Mouse (Mus musculus) gastrocnemius, postnatal 36 days (tissue): Measurements from ENCODE around the gene Zcchc7. TPM values are rescaled to one million over a fixed set of nuclear protein-coding genes. Genes with fewer than 3 reads are reported as not detected.

Experiments used
- DNase-seq, 2 experiments: peaks; one replicate each; pipeline ENCODE4 v3.0.0; 2022
- intact Hi-C: fragments of 180-260 bp; cut with DNase I; formaldehyde crosslinking; loops from one replicate; pipeline ENCODE4 v1.15.1; 2025
- total RNA-seq, 2 experiments: library from RNA; stranded (reverse); gene quantifications; 2 replicates each; pipeline ENCODE4 v1.2.3; 2021

The Zcchc7 gene
- total RNA-seq, 2 experiments from 2014 or later: 11.5 to 16.2 TPM

GRCm38 (mm10) chr4:44953041-44953440, 197.4 kb downstream of the Zcchc7 start:
- intact Hi-C loops: no loop called here
- DNase-seq: no peak

GRCm38 (mm10) chr4:44958776-44959175, 203.1 kb downstream of the Zcchc7 start:
- DNase-seq: no peak
- intact Hi-C loops: no loop called here

- intact Hi-C loops: no loop called here
- no peak for DNase-seq
Measured at GRCm38 (mm10) chr4:44959220-44959619, 203.5 kb downstream of the Zcchc7 start.

- DNase-seq: no peak
- intact Hi-C loops: no loop called here
Measured at GRCm38 (mm10) chr4:44963156-44963555, 207.5 kb downstream of the Zcchc7 start.

- no peak for DNase-seq
- intact Hi-C loops: no loop called here
Measured at GRCm38 (mm10) chr4:44965175-44965574, 209.5 kb downstream of the Zcchc7 start.

- intact Hi-C loops: no loop called here
- DNase-seq: no peak
Measured at GRCm38 (mm10) chr4:44965736-44966135, 210.1 kb downstream of the Zcchc7 start.

GRCm38 (mm10) chr4:44967402-44967801, 211.7 kb downstream of the Zcchc7 start:
- DNase-seq: no peak
- intact Hi-C loops: no loop called here

GRCm38 (mm10) chr4:44970056-44970455, 214.4 kb downstream of the Zcchc7 start:
- DNase-seq: no peak
- intact Hi-C loops: no loop called here

- DNase-seq: peak in 1 of 2 experiments; percentile 24
- intact Hi-C loops: no loop called here
Measured at GRCm38 (mm10) chr4:44970612-44971110, 215.0 kb downstream of the Zcchc7 start.

GRCm38 (mm10) chr4:44973450-44973849, 217.8 kb downstream of the Zcchc7 start:
- DNase-seq: peak; percentile 77
- intact Hi-C loops: no loop called here

GRCm38 (mm10) chr4:44973871-44974270, 218.2 kb downstream of the Zcchc7 start:
- intact Hi-C loops: loop anchor here (2.0 kb wide), 1 partner anchor 39 kb away; the partner anchor contains the start of gene Zbtb5
- DNase-seq: no peak

GRCm38 (mm10) chr4:44974331-44974730, 218.7 kb downstream of the Zcchc7 start:
- intact Hi-C loops: loop anchor here (2.0 kb wide), 1 partner anchor 38 kb away; the partner anchor contains the start of gene Zbtb5
- DNase-seq: no peak

GRCm38 (mm10) chr4:44976026-44976615, 220.4 kb downstream of the Zcchc7 start:
- intact Hi-C loops: no loop called here

GRCm38 (mm10) chr4:44976921-44977710, 221.4 kb downstream of the Zcchc7 start:
- DNase-seq: no peak

More at GRCm38 (mm10) chr4:44976026-44976615, 220.4 kb downstream of the Zcchc7 start:
- no peak for DNase-seq

GRCm38 (mm10) chr4:44978175-44978574, 222.5 kb downstream of the Zcchc7 start:
- no peak for DNase-seq

More at GRCm38 (mm10) chr4:44976921-44977710, 221.4 kb downstream of the Zcchc7 start:
- intact Hi-C loops: no loop called here

GRCm38 (mm10) chr4:44979794-44980338, 224.2 kb downstream of the Zcchc7 start:
- intact Hi-C loops: no loop called here
- no peak for DNase-seq

More at GRCm38 (mm10) chr4:44978175-44978574, 222.5 kb downstream of the Zcchc7 start:
- intact Hi-C loops: no loop called here

GRCm38 (mm10) chr4:44981280-44981973, 225.8 kb downstream of the Zcchc7 start, which contains the start of gene Grhpr:
Grhpr (plus strand) TSS chr4:44981395.
- intact Hi-C loops: no loop called here

More at GRCm38 (mm10) chr4:44981280-44981973, 225.8 kb downstream of the Zcchc7 start, which contains the start of gene Grhpr:
- peak; percentile 72 to 78 for DNase-seq
